ENCODE assay signal across 28 mouse cellular contexts in genomic region chr8:53623425-53623824, GRCm38 (mm10).
"Had no signal": no experiment of that assay in that cellular context is flagged by ENCODE, and none has a peak within 500 bp of the region (broad histone marks: within the 10 kb centered on the region; RNA-seq: fewer than 3 reads in every experiment).

No protein-coding gene starts in this region.

- H3K9me3 ChIP-seq: embryonic facial prominence, embryonic 12.5 days; embryonic facial prominence, embryonic 15.5 days had no signal

- H3K27me3 ChIP-seq: embryonic facial prominence, embryonic 12.5 days; embryonic facial prominence, embryonic 13.5 days; embryonic facial prominence, embryonic 15.5 days; forebrain, embryonic 12.5 days; forebrain, embryonic 13.5 days; forebrain, embryonic 15.5 days had no signal

- ATAC-seq: forebrain, embryonic 13.5 days; forebrain, embryonic 14.5 days; forebrain, embryonic 15.5 days; forebrain, embryonic 16.5 days; forebrain, postnatal 0 days had no signal

- H3K4me2 ChIP-seq: embryonic facial prominence, embryonic 12.5 days; embryonic facial prominence, embryonic 13.5 days; embryonic facial prominence, embryonic 15.5 days; forebrain, embryonic 12.5 days; forebrain, embryonic 13.5 days; forebrain, embryonic 15.5 days had no signal

- H3K36me3 ChIP-seq: embryonic facial prominence, embryonic 10.5 days; embryonic facial prominence, embryonic 12.5 days; embryonic facial prominence, embryonic 13.5 days; embryonic facial prominence, embryonic 15.5 days; forebrain, embryonic 15.5 days had no signal

- H3K4me3 ChIP-seq: embryonic facial prominence, embryonic 10.5 days; embryonic facial prominence, embryonic 12.5 days; embryonic facial prominence, embryonic 13.5 days; embryonic facial prominence, embryonic 15.5 days; erythroblast, embryonic 14.5 days; forebrain, embryonic 10.5 days; forebrain, embryonic 12.5 days; forebrain, embryonic 13.5 days; forebrain, embryonic 15.5 days; gastrocnemius, adult 2 months had no signal

- H3K9ac ChIP-seq: embryonic facial prominence, embryonic 12.5 days; embryonic facial prominence, embryonic 13.5 days; embryonic facial prominence, embryonic 15.5 days; forebrain, embryonic 12.5 days; forebrain, embryonic 13.5 days; forebrain, embryonic 15.5 days; forebrain, postnatal 0 days had no signal

- DNase-seq: cerebellum, adult 2 months; cerebellum, adult 8-10 months; cerebellum, adult 9-10 months; cerebellum, adult 9-11 months; cerebellum, postnatal 10 days; cerebellum, postnatal 14 days; cerebellum, postnatal 25 days; cerebellum, postnatal 36 days; embryo, embryonic 11 days; forebrain, postnatal 0 days; gastrocnemius, adult 2 months; gastrocnemius, postnatal 10 days; gastrocnemius, postnatal 14 days; gastrocnemius, postnatal 25 days; gastrocnemius, postnatal 36 days; heart, adult 11 months; heart, adult 18-20 months had no signal

- H3K4me1 ChIP-seq: embryonic facial prominence, embryonic 10.5 days; embryonic facial prominence, embryonic 12.5 days; embryonic facial prominence, embryonic 13.5 days; embryonic facial prominence, embryonic 15.5 days; forebrain, embryonic 10.5 days; forebrain, embryonic 12.5 days; forebrain, embryonic 13.5 days; forebrain, embryonic 15.5 days had no signal

- H3K27ac ChIP-seq: embryonic facial prominence, embryonic 10.5 days; embryonic facial prominence, embryonic 12.5 days; embryonic facial prominence, embryonic 13.5 days; embryonic facial prominence, embryonic 15.5 days; forebrain, embryonic 10.5 days; forebrain, embryonic 12.5 days; forebrain, embryonic 13.5 days; forebrain, embryonic 15.5 days; gastrocnemius, adult 2 months had no signal
